Mouse (Mus musculus): ENCODE data around the gene Cd47. TPM values are rescaled to one million over a fixed set of nuclear protein-coding genes. Genes with fewer than 3 reads are reported as not detected.

Gene Cd47
- polyA plus RNA-seq, 1 experiment from 2014 or later, result 40.0 TPM

- Histone ChIP-seq H3K27ac (no peak overlapping the region), H3K9me3 (peaks cover 10% of the 10 kb centered on the region; the same call in 1 of the 2 replicates), H3K36me3 (peaks cover 4% of the 10 kb centered on the region; the same call in 1 of the 2 replicates), H3K4me3 (replicated peaks) (no peak overlapping the region), H3K4me1 (replicated peaks) (peaks cover 14% of the 10 kb centered on the region), H3K4me2 (no peak overlapping the region), H3K27me3 (no peaks in the 10 kb centered on the region), H3K9ac (replicated peaks) (no peak overlapping the region)
- 71% methylated on average over 8 of the region's 8 CpGs for WGBS
- ATAC-seq (ENCODE audit: insufficient number of reproducible peaks, insufficient read depth, low FRiP score, low TSS enrichment, low read depth), result no peak
These were observed 95.8 kb downstream of the Cd47 start for GRCm38 (mm10) chr16:49896132-49896531.

GRCm38 (mm10) chr16:49901395-49901794 is 101.1 kb downstream of the Cd47 start:
- Histone ChIP-seq H3K4me1 (replicated peaks) (peaks cover 17% of the 10 kb centered on the region), H3K36me3 (peaks cover 5% of the 10 kb centered on the region; the same call in 1 of the 2 replicates), H3K4me2 (no peak overlapping the region), H3K9me3 (no peaks in the 10 kb centered on the region), H3K9ac (replicated peaks) (no peak overlapping the region), H3K4me3 (replicated peaks) (no peak overlapping the region), H3K27me3 (no peaks in the 10 kb centered on the region), H3K27ac (no peak overlapping the region)
- no peak for ATAC-seq (ENCODE audit: insufficient number of reproducible peaks, insufficient read depth, low FRiP score, low TSS enrichment, low read depth)

- ATAC-seq (ENCODE audit: insufficient number of reproducible peaks, insufficient read depth, low FRiP score, low TSS enrichment, low read depth), result no peak
- 97% methylated on average over 5 of the region's 5 CpGs for WGBS
- no peak overlapping the region for H3K27ac ChIP-seq
These were observed 101.8 kb downstream of the Cd47 start for GRCm38 (mm10) chr16:49902083-49902482.

DNA sequence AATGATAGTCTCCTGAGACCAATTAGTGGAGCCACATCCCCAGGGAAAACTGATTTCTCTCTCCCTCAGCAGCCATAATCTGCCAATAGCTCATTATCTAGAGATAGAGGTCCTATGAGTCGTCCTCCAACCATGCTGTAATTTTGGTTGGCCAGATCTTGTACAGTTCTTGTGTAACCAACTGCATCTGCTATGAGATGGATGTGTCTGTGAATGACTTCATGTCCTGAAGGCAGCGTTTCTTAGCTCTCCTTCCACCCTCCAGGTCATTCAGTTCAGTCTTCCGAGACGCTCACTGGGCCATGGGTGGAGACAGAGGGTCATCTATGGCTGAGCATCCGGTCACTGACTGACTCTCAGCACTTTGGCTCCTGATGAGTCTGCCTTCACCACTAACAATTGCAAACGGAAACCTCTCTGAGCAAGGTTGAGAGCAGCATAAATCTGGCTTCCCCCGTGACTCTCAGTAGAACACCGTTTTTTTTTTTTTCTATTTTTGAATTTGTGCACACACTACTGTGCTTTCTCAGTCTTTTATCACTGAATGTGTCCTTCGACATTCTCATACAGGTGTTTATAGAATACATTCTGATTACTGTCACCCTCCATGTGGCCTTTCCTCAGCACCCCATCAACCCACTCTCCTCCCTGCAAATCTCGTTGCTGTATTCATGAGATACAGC is 104.1 kb downstream of the Cd47 start:
- no peaks in the 10 kb centered on the region for H3K27me3 ChIP-seq
- no peak for ATAC-seq (ENCODE audit: insufficient number of reproducible peaks, insufficient read depth, low FRiP score, low TSS enrichment, low read depth)
- peaks cover 5% of the 10 kb centered on the region; the same call in 1 of the 2 replicates for H3K36me3 ChIP-seq
- H3K4me2 ChIP-seq, result no peak overlapping the region
- no peak overlapping the region for H3K9ac ChIP-seq (replicated peaks)
- peak overlapping the region; percentile 84; the same call in 1 of the 2 replicates for H3K27ac ChIP-seq
- H3K9me3 ChIP-seq, result no peaks in the 10 kb centered on the region
- peaks cover 30% of the 10 kb centered on the region for H3K4me1 ChIP-seq (replicated peaks)
- no peak overlapping the region for H3K4me3 ChIP-seq (replicated peaks)
- 88% methylated on average over 10 of the region's 10 CpGs for WGBS

More at GRCm38 (mm10) chr16:49902083-49902482, 101.8 kb downstream of the Cd47 start:
- Histone ChIP-seq H3K4me3 (replicated peaks) (no peak overlapping the region), H3K4me2 (no peak overlapping the region), H3K9ac (replicated peaks) (no peak overlapping the region), H3K4me1 (replicated peaks) (peaks cover 23% of the 10 kb centered on the region), H3K9me3 (no peaks in the 10 kb centered on the region), H3K27me3 (no peaks in the 10 kb centered on the region), H3K36me3 (peaks cover 5% of the 10 kb centered on the region; the same call in 1 of the 2 replicates)

- no peaks in the 10 kb centered on the region for H3K9me3 ChIP-seq
- H3K4me3 ChIP-seq (replicated peaks), result no peak overlapping the region
- peaks cover 5% of the 10 kb centered on the region; the same call in 1 of the 2 replicates for H3K36me3 ChIP-seq
- H3K4me2 ChIP-seq, result peak overlapping the region; percentile 34; the same call in 1 of the 2 replicates
- H3K9ac ChIP-seq (replicated peaks), result no peak overlapping the region
- no peaks in the 10 kb centered on the region for H3K27me3 ChIP-seq
- peaks cover 33% of the 10 kb centered on the region for H3K4me1 ChIP-seq (replicated peaks)
- ATAC-seq (ENCODE audit: insufficient number of reproducible peaks, insufficient read depth, low FRiP score, low TSS enrichment, low read depth), result no peak
- peak overlapping the region; percentile 84 for H3K27ac ChIP-seq
- 26% methylated on average over 3 of the region's 3 CpGs for WGBS
These were observed 104.7 kb downstream of the Cd47 start for GRCm38 (mm10) chr16:49905041-49905440.

DNA sequence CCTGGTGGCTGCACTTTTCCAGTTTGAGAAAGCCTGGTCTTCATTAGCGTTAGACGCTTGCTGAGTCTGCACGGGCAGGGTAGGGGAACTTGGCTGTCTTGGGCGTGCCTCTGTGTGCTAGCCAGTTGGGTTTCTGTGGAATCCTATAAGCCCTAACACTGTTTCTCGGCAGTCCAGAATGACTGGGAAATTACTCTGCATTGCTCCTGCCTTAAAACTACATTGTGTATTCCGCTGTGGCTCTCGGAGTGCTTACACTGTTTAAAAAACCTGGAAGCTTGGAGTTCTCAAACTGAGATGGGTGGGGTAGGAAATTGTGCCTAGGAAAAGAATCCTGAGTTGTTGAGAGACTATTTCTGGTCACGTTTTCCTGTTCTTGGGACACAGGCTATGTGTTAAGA is 105.3 kb downstream of the Cd47 start:
- no peaks in the 10 kb centered on the region for H3K9me3 ChIP-seq
- H3K4me2 ChIP-seq, result peak overlapping the region; percentile 34
- peak overlapping the region; percentile 84 for H3K27ac ChIP-seq
- no peaks in the 10 kb centered on the region for H3K27me3 ChIP-seq
- no peak overlapping the region for H3K9ac ChIP-seq (replicated peaks)
- H3K4me1 ChIP-seq (replicated peaks), result peaks cover 33% of the 10 kb centered on the region
- 17% methylated on average over 8 of the region's 8 CpGs for WGBS
- peaks cover 5% of the 10 kb centered on the region; the same call in 1 of the 2 replicates for H3K36me3 ChIP-seq
- ATAC-seq (ENCODE audit: insufficient number of reproducible peaks, insufficient read depth, low FRiP score, low TSS enrichment, low read depth), result peak; percentile 81; the same call in 1 of the 2 replicates
- no peak overlapping the region for H3K4me3 ChIP-seq (replicated peaks)

DNA sequence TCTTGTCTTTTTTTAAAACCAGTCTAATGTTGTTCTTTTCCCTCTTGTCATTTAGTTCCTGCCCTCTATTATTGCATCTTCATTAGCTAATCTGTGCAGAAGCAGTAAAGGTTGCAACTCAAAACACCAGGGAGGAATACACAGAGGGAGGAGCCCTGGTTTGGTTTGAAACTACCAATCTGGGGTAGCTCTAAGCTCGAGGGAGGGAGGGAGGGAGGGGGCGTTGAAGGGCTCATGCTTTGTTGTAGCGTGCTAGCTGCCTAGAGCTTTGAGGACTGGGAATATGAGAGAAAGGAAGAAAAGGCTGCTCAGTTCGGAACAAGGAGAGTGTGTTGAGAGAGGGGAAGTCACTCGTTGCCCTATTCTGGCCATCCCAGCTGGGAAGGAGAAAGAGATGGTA is 105.7 kb downstream of the Cd47 start:
- Histone ChIP-seq H3K4me1 (replicated peaks) (peaks cover 33% of the 10 kb centered on the region), H3K9ac (replicated peaks) (no peak overlapping the region), H3K27me3 (no peaks in the 10 kb centered on the region), H3K27ac (peak overlapping the region; percentile 84), H3K4me2 (peak overlapping the region; percentile 34; the same call in 1 of the 2 replicates), H3K36me3 (peaks cover 5% of the 10 kb centered on the region; the same call in 1 of the 2 replicates), H3K4me3 (replicated peaks) (no peak overlapping the region), H3K9me3 (no peaks in the 10 kb centered on the region)
- WGBS, result 33% methylated on average over 5 of the region's 5 CpGs
- ATAC-seq (ENCODE audit: insufficient number of reproducible peaks, insufficient read depth, low FRiP score, low TSS enrichment, low read depth), result no peak

- H3K4me1 ChIP-seq (replicated peaks), result peaks cover 33% of the 10 kb centered on the region
- H3K9me3 ChIP-seq, result no peaks in the 10 kb centered on the region
- WGBS, result 84% methylated on average over 2 of the region's 2 CpGs
- no peak overlapping the region for H3K9ac ChIP-seq (replicated peaks)
- no peak overlapping the region for H3K27ac ChIP-seq
- ATAC-seq (ENCODE audit: insufficient number of reproducible peaks, insufficient read depth, low FRiP score, low TSS enrichment, low read depth), result no peak
- no peaks in the 10 kb centered on the region for H3K27me3 ChIP-seq
- H3K36me3 ChIP-seq, result peaks cover 8% of the 10 kb centered on the region
- H3K4me3 ChIP-seq (replicated peaks), result no peak overlapping the region
- H3K4me2 ChIP-seq, result no peak overlapping the region
These were observed 106.6 kb downstream of the Cd47 start for GRCm38 (mm10) chr16:49906940-49907339.

DNA sequence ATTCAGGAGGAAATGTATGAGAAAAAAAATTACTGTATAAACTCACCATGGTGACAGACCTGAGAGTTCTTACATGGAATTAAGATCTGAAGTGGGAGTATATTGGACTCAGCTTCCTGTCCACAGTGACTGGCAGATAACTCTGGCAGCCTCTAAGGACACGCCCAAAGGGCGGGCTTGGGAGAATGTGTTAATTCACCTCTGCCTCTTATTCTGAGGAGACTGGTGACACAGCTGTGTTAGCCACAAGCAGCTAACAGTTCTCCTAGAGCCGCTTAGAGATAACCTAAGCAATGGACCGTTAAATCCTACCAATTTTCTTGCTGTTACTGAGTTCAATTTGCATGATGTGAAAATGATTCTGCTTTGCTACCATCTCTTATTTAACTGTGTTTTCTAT is 107.0 kb downstream of the Cd47 start:
- H3K4me2 ChIP-seq, result no peak overlapping the region
- no peaks in the 10 kb centered on the region for H3K9me3 ChIP-seq
- ATAC-seq (ENCODE audit: insufficient number of reproducible peaks, insufficient read depth, low FRiP score, low TSS enrichment, low read depth), result no peak
- no peak overlapping the region for H3K9ac ChIP-seq (replicated peaks)
- H3K36me3 ChIP-seq, result peaks cover 8% of the 10 kb centered on the region
- H3K27me3 ChIP-seq, result no peaks in the 10 kb centered on the region
- H3K27ac ChIP-seq, result no peak overlapping the region
- H3K4me1 ChIP-seq (replicated peaks), result peaks cover 33% of the 10 kb centered on the region
- no peak overlapping the region for H3K4me3 ChIP-seq (replicated peaks)
- WGBS, result 37% methylated on average over 4 of the region's 4 CpGs

GRCm38 (mm10) chr16:49909536-49909935 is 109.2 kb downstream of the Cd47 start:
- 0 out of 2 replicates have a peak, but pooled peaks have one; percentile 3 for ATAC-seq (ENCODE audit: insufficient number of reproducible peaks, insufficient read depth, low FRiP score, low TSS enrichment, low read depth)
- 42% methylated on average over 8 of the region's 8 CpGs for WGBS
- H3K9me3 ChIP-seq, result no peaks in the 10 kb centered on the region
- peaks cover 33% of the 10 kb centered on the region for H3K4me1 ChIP-seq (replicated peaks)
- H3K4me3 ChIP-seq (replicated peaks), result no peak overlapping the region
- H3K27me3 ChIP-seq, result no peaks in the 10 kb centered on the region
- no peak overlapping the region for H3K9ac ChIP-seq (replicated peaks)
- H3K4me2 ChIP-seq, result no peak overlapping the region
- peaks cover 3% of the 10 kb centered on the region; the same call in 1 of the 2 replicates for H3K36me3 ChIP-seq
- no peak overlapping the region for H3K27ac ChIP-seq

- Histone ChIP-seq H3K36me3 (peaks cover 3% of the 10 kb centered on the region; the same call in 1 of the 2 replicates), H3K27me3 (no peaks in the 10 kb centered on the region), H3K4me2 (no peak overlapping the region), H3K4me1 (replicated peaks) (peaks cover 6% of the 10 kb centered on the region), H3K27ac (no peak overlapping the region), H3K9me3 (no peaks in the 10 kb centered on the region), H3K9ac (replicated peaks) (no peak overlapping the region), H3K4me3 (replicated peaks) (no peak overlapping the region)
- 84% methylated on average over 2 of the region's 2 CpGs for WGBS
- ATAC-seq (ENCODE audit: insufficient number of reproducible peaks, insufficient read depth, low FRiP score, low TSS enrichment, low read depth), result no peak
These were observed 113.8 kb downstream of the Cd47 start for GRCm38 (mm10) chr16:49914094-49914493.
